Mouse (Mus musculus) CD4-positive, CD25-positive, alpha-beta regulatory T cell, adult 9 weeks (primary cell): Measurements from ENCODE around the gene Aldoc. TPM values are rescaled to one million over a fixed set of nuclear protein-coding genes. Genes with fewer than 3 reads are reported as not detected.

Experiments used
- polyA plus RNA-seq: library from polyadenylated mRNA; unstranded; fragments of 100-300 nt; shearing (Covaris generic); gene quantifications from one replicate; pipeline ENCODE4 v1.2.1, GENCODE M21; 2017

Aldoc gene
- polyA plus RNA-seq: 14.5 TPM

DNA sequence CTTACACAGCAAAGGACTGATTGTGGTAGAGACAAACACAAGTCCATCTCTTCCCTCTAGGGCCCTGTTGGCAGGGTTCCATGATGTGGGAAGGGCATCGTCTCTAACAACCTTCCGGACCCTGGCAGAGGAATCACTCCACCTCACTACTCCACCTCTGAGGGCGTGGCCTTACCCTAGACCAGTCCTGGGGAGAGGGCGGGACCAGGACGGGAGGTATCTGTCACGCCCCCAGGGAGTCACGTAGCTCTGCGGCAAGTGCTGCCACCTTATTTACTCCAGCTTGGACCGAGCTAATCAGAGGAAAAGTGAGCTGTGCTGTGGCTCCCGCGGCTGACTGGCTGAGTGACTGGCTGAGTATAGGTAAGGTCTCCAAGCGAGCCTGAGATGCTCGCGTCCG is at the start of gene Aldoc:
Gene Aldoc (plus strand): TSS at position 109 of the 400 bp plus-strand sequence.

DNA sequence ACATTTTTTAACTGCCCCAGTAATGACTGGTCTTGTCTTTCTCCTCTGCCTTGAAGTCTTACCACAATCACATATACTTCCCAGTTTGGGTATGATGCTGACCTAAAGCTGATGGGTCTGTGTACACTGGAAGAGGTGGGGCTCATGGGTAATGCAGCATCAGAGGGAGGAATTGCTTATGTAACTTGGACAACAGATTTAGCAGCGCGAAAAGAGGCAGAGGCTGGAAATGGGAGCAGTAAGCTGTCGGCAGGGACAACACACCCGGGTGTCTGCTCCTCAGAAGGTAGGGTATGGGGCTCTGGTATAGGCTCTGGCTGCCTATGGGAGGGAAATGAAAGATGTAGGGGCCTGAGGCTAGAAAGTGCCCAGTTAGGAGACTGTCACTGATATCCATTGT is 32.1 kb upstream of the Aldoc start, which contains the start of gene BC030499:
Gene BC030499 (plus strand): TSS at position 188 of the 400 bp plus-strand sequence.

GRCm38 (mm10) chr11:78301357-78302084 is 21.2 kb upstream of the Aldoc start, which contains the start of gene Spag5:
Gene Spag5 (plus strand): TSS chr11:78301529.

DNA sequence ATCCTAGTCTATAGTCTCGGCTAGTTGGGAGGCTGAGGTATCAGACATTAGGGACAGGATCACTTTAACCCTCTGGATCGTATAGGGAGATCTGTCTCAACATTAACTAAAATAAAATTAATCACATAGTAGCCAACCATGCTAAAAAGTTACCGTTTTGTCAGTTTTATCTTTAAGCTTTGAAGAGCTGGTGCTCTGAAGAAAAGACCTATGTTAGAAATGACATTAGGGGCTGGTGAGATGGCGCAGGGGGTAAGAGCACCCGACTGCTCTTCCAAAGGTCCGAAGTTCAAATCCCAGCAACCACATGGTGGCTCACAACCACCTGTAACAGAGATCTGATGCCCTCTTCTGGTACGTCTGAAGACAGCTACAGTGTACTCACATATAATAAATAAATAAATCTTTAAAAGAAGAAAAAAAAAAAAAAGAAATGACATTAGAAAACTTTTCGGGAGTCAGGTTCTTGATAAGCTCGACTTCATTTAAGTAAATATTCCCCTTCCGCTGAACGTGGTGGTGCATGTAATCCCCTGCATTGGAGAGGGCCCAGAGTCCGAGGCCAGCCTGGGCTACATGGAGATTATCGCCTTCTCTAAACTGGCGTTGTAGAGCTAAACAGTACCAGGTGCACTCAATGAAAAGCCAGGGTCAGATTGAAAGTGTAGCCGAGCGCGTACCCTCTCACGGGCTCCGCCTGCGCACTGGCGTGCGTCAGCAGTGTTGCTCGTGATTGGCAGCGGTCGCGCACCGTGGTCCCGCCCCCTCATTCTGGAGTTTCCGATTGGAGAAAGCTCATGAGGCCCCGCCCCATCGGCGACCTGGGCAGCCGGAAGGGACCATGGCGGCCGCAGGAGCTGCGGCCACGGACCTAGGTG is 5.1 kb downstream of the Aldoc start, which contains the start of gene Pigs:
Gene Pigs (plus strand): TSS at position 782 of the 878 bp plus-strand sequence.

GRCm38 (mm10) chr11:78343381-78344327 is 20.9 kb downstream of the Aldoc start, which contains the start of gene Unc119:
Gene Unc119 (plus strand): TSS chr11:78343482.

Other genes starting within 250 kb of the Aldoc start
- gene Eral1, start 242.6 kb upstream of the Aldoc start, polyA plus RNA-seq: 44.0 TPM
- gene Fam222b, start 228.3 kb upstream of the Aldoc start, polyA plus RNA-seq: 29.0 TPM
- gene Traf4, start 157.4 kb upstream of the Aldoc start, polyA plus RNA-seq: 4.5 TPM
- gene Nek8, start 146.3 kb upstream of the Aldoc start, polyA plus RNA-seq: 17.1 TPM
- 3.4 TPM for gene Tlcd1, start 146.3 kb upstream of the Aldoc start, polyA plus RNA-seq
- gene Rpl23a, start 139.4 kb upstream of the Aldoc start, polyA plus RNA-seq: 1,923 TPM
- gene Rab34, start 134.5 kb upstream of the Aldoc start, polyA plus RNA-seq: not detected
- gene Proca1, start 129.6 kb upstream of the Aldoc start, polyA plus RNA-seq: 1.3 TPM
- gene Sdf2, start 77.2 kb upstream of the Aldoc start, polyA plus RNA-seq: 106 TPM
- 52.2 TPM for gene Supt6, start 77.0 kb upstream of the Aldoc start, polyA plus RNA-seq
- gene 2610507B11Rik, start 61.2 kb upstream of the Aldoc start, polyA plus RNA-seq: 74.7 TPM
- gene BC030499, start 32.1 kb upstream of the Aldoc start, polyA plus RNA-seq: 0.38 TPM
- 2.2 TPM for gene Spag5, start 21.4 kb upstream of the Aldoc start, polyA plus RNA-seq
- gene Pigs, start 5.4 kb downstream of the Aldoc start, polyA plus RNA-seq: 136 TPM
- gene Unc119, start 20.5 kb downstream of the Aldoc start, polyA plus RNA-seq: 18.6 TPM
- not detected for gene Foxn1, start 63.6 kb downstream of the Aldoc start, polyA plus RNA-seq
- gene Slc13a2, start 99.2 kb downstream of the Aldoc start, polyA plus RNA-seq: not detected
- gene Slc46a1, start 142.7 kb downstream of the Aldoc start, polyA plus RNA-seq: 1.8 TPM
- gene Sarm1, start 174.8 kb downstream of the Aldoc start, polyA plus RNA-seq: 0.77 TPM
- not detected for gene Vtn, start 176.1 kb downstream of the Aldoc start, polyA plus RNA-seq
- not detected for gene Sebox, start 180.5 kb downstream of the Aldoc start, polyA plus RNA-seq
- 55.4 TPM for gene Tmem199, start 189.2 kb downstream of the Aldoc start, polyA plus RNA-seq
- 26.9 TPM for gene Poldip2, start 189.2 kb downstream of the Aldoc start, polyA plus RNA-seq
- gene Tnfaip1, start 213.4 kb downstream of the Aldoc start, polyA plus RNA-seq: 23.0 TPM
- 130 TPM for gene Ift20, start 213.4 kb downstream of the Aldoc start, polyA plus RNA-seq
- gene Tmem97, start 227.8 kb downstream of the Aldoc start, polyA plus RNA-seq: 17.2 TPM